Mouse (Mus musculus): Measurements from ENCODE around the gene Atraid. TPM values are rescaled to one million over a fixed set of nuclear protein-coding genes. Genes with fewer than 3 reads are reported as not detected.

The Atraid gene
- polyA plus RNA-seq, 1 experiment from 2014 or later = 200 TPM

DNA sequence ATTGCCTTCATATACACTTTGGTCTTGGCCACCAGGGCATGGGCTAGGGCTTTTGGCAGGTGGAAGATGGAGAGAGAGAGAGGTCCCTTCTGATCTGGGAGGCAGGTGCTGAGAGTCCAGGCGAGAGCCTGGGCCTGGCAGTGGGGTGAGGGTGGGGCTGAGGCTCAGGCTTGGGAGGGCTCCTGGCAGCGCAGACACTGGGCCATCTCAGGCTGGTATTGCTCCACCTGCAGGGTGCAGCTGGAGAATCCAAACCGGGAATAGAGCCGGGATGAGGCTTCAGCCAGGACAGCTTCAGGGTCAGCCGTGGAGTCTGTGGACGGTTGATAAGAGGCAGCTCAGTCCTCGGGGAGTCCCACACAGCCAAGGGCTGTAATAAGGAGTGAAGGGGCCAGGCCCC, 38.5 kb downstream of the Atraid start:
- WGBS = 37% methylated on average over 7 of the region's 7 CpGs
- H3K9ac ChIP-seq (ENCODE audit: low read length) = no peak overlapping the region
- DNase-seq (ENCODE audit: low spot score) = no peak

DNA sequence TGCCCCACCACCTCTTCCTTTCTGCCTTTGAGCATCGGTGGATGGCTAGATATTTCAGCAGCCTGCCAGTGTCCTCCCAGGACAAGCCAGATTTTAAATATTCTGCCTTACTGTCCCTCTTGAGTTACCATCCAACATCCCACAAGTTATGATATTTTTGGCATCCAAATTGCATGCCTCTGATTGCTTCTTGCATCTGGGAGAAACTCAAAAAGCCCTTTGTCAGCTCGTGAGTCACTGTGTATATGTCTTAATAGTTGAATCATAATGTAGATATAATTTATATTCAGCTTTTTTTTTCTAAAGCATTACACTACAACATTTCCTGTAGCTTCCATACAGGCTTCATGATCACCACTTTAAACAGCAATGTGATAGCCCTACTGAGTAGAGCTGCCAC, 39.0 kb downstream of the Atraid start:
- H3K4me1 ChIP-seq (ENCODE audit: control insufficient read depth, insufficient read depth, low read length) = no peaks in the 10 kb centered on the region; the same call in 1 of the 2 replicates
- no peak overlapping the region for H3K4me2 ChIP-seq (ENCODE audit: low read length)
- DNase-seq (ENCODE audit: low spot score) (no peak), ATAC-seq (no peak)
- no peak overlapping the region for H3K4me3 ChIP-seq (ENCODE audit: low read depth, low read length)
- H3K27me3 ChIP-seq (replicated peaks; ENCODE audit: control insufficient read depth, insufficient read depth, low read length) = peaks cover 22% of the 10 kb centered on the region
- H3K9ac ChIP-seq (ENCODE audit: low read length) = no peak overlapping the region
- no peak overlapping the region for H3K27ac ChIP-seq (ENCODE audit: low read depth, low read length)
- H3K36me3 ChIP-seq (ENCODE audit: control insufficient read depth, insufficient read depth, low read length) = no peaks in the 10 kb centered on the region
- no peaks in the 10 kb centered on the region for H3K9me3 ChIP-seq (replicated peaks; ENCODE audit: control insufficient read depth, low read length)
- WGBS = 75% methylated on average over 2 of the region's 2 CpGs

More for the DNA sequence above, 38.5 kb downstream of the Atraid start:
- Histone ChIP-seq H3K4me3 (ENCODE audit: low read depth, low read length) (no peak overlapping the region), H3K9me3 (replicated peaks; ENCODE audit: control insufficient read depth, low read length) (no peaks in the 10 kb centered on the region), H3K4me2 (ENCODE audit: low read length) (no peak overlapping the region), H3K4me1 (ENCODE audit: control insufficient read depth, insufficient read depth, low read length) (no peaks in the 10 kb centered on the region; the same call in 1 of the 2 replicates), H3K27me3 (replicated peaks; ENCODE audit: control insufficient read depth, insufficient read depth, low read length) (peaks cover 17% of the 10 kb centered on the region), H3K27ac (ENCODE audit: low read depth, low read length) (no peak overlapping the region), H3K36me3 (ENCODE audit: control insufficient read depth, insufficient read depth, low read length) (no peaks in the 10 kb centered on the region)
- no peak for ATAC-seq

DNA sequence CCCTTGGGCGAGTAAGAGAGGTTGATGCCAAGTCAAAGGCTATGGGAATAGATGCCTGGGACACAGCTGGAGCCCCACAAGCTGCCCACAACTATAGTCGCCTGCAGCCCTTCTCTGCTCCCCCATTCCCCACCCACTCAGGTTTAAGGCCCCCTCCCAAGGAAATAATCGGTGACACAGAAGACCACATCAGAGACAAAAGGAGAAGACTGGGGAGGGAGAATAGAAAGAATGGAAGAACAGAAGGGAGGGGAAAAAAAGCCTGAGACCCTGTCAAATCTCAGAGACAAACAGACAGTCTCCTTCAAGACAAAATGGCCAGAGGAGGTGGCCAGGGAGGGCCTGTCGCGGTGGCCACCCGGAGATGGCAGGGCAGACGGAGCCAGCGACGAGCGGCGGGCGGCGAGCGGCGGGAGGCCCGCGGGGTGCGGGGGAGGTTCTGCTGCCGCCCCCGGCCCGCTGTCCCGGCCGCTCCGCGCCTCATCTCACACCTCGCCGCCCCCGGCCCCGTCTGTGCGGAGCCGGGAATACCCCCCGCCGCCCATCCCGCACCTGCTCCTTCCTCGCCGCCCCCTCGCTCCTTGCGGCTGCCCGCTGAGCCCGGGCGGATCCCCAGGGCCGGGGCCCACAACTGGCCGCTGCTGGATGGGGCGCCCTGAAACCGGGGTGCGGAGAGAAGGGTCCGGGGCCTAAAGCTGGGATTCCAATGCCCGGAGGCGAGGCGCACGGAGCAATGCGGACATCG, 44.3 kb downstream of the Atraid start:
- Histone ChIP-seq H3K9me3 (replicated peaks; ENCODE audit: control insufficient read depth, low read length) (no peaks in the 10 kb centered on the region), H3K9ac (ENCODE audit: low read length) (peak overlapping the region; percentile 51), H3K27me3 (replicated peaks; ENCODE audit: control insufficient read depth, insufficient read depth, low read length) (peaks cover 72% of the 10 kb centered on the region), H3K27ac (ENCODE audit: low read depth, low read length) (no peak overlapping the region), H3K4me2 (ENCODE audit: low read length) (peak overlapping the region; percentile 62), H3K4me1 (ENCODE audit: control insufficient read depth, insufficient read depth, low read length) (peaks cover 14% of the 10 kb centered on the region; the same call in 1 of the 2 replicates), H3K4me3 (ENCODE audit: low read depth, low read length) (peak overlapping the region; percentile 35), H3K36me3 (ENCODE audit: control insufficient read depth, insufficient read depth, low read length) (no peaks in the 10 kb centered on the region)
- WGBS = 1% methylated on average over 31 of the region's 53 CpGs
- no peak for DNase-seq (ENCODE audit: low spot score)
- no peak for ATAC-seq

DNA sequence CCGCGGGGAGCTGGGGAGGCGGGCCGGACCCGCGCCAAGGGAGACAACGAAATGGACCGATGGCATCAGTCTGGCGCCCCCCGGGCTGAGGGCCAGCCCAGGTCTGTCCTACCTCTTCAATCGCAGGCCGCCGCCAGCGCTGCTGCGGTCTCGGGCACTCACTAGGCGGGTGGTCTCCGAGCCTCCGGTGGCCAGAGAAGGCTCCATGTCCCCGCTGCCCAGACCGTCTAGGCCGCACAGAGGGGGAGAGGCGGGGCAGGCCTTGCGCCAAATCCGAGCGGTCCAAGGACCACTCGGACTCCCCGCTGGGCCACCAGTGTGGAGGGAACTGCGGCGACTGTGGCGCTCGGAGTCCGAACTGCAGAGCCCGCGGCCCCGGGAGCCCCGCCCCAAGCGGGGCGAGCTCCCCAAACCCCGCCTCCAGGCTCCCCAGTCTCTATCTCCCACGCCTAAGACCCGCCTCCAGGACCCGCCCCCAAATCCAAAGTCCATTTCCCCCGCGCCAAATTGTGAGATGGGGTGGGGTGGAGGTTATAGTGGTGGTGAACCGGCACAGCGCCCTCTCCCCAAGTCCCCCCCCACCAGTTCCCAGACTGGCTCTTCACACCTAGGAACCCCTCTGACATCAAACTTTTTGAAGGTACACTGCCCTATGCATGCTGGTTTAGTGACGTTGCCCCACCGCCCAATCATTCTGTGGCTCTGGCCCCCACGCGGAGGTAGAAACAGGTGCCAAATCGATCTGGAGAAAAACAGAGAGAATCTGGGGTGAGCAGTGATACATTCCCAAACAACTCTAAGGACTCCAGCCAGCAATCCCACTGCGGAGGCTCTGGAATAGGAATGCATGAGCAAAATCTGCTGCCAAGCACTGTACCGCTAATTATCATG, 45.3 kb downstream of the Atraid start:
- 0% methylated on average over 43 of the region's 54 CpGs for WGBS
- Histone ChIP-seq H3K27me3 (replicated peaks; ENCODE audit: control insufficient read depth, insufficient read depth, low read length) (peaks cover 73% of the 10 kb centered on the region), H3K36me3 (ENCODE audit: control insufficient read depth, insufficient read depth, low read length) (no peaks in the 10 kb centered on the region), H3K4me3 (ENCODE audit: low read depth, low read length) (peak overlapping the region; percentile 35), H3K4me1 (ENCODE audit: control insufficient read depth, insufficient read depth, low read length) (peaks cover 14% of the 10 kb centered on the region; the same call in 1 of the 2 replicates), H3K27ac (ENCODE audit: low read depth, low read length) (no peak overlapping the region), H3K4me2 (ENCODE audit: low read length) (peak overlapping the region; percentile 62), H3K9me3 (replicated peaks; ENCODE audit: control insufficient read depth, low read length) (no peaks in the 10 kb centered on the region), H3K9ac (ENCODE audit: low read length) (peak overlapping the region; percentile 51)
- DNase-seq (ENCODE audit: low spot score) (peak; percentile 66), ATAC-seq (peak; percentile 66)

DNA sequence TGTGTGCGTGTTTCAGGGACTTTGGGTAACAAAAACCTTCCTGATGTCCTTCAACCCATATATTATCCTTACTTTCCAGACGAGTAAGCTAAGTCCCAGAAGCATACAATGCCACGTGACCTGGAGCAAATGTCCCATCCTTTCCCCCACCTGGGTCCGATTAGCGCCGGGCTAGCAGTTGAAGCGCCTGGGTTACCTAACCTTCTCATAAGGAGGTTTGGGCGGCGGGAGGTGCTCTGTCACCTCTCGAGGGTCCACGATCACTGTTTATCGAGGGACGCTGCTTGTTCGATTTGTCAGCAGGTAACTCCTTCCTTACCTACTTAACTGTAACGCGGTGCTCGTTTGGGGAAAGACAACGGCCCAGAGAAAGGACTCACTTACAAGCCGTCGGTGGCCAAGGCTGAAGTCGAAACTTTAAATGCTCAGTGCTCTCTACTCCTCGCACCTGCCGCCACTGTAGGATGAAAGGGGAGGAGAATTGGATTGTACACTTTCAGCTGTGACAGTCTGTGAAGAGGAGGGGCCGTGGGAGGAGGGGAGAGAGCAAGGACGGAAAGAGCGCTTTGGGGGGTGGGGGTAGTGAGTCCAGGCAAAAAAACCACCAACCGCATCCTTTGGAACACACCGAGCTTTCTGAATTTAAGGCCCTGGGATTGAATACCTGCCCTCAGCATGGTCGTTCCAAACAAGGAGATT, 46.1 kb downstream of the Atraid start:
- DNase-seq (ENCODE audit: low spot score) (no peak), ATAC-seq (no peak)
- peak overlapping the region; percentile 35; the same call in 1 of the 2 replicates for H3K4me2 ChIP-seq (ENCODE audit: low read length)
- H3K4me3 ChIP-seq (ENCODE audit: low read depth, low read length) = peak overlapping the region; percentile 18; the same call in 1 of the 2 replicates
- no peaks in the 10 kb centered on the region for H3K36me3 ChIP-seq (ENCODE audit: control insufficient read depth, insufficient read depth, low read length)
- 2% methylated on average over 29 of the region's 29 CpGs for WGBS
- H3K27ac ChIP-seq (ENCODE audit: low read depth, low read length) = no peak overlapping the region
- H3K9me3 ChIP-seq (replicated peaks; ENCODE audit: control insufficient read depth, low read length) = no peaks in the 10 kb centered on the region
- H3K4me1 ChIP-seq (ENCODE audit: control insufficient read depth, insufficient read depth, low read length) = peaks cover 14% of the 10 kb centered on the region; the same call in 1 of the 2 replicates
- H3K27me3 ChIP-seq (replicated peaks; ENCODE audit: control insufficient read depth, insufficient read depth, low read length) = peaks cover 73% of the 10 kb centered on the region
- H3K9ac ChIP-seq (ENCODE audit: low read length) = no peak overlapping the region

DNA sequence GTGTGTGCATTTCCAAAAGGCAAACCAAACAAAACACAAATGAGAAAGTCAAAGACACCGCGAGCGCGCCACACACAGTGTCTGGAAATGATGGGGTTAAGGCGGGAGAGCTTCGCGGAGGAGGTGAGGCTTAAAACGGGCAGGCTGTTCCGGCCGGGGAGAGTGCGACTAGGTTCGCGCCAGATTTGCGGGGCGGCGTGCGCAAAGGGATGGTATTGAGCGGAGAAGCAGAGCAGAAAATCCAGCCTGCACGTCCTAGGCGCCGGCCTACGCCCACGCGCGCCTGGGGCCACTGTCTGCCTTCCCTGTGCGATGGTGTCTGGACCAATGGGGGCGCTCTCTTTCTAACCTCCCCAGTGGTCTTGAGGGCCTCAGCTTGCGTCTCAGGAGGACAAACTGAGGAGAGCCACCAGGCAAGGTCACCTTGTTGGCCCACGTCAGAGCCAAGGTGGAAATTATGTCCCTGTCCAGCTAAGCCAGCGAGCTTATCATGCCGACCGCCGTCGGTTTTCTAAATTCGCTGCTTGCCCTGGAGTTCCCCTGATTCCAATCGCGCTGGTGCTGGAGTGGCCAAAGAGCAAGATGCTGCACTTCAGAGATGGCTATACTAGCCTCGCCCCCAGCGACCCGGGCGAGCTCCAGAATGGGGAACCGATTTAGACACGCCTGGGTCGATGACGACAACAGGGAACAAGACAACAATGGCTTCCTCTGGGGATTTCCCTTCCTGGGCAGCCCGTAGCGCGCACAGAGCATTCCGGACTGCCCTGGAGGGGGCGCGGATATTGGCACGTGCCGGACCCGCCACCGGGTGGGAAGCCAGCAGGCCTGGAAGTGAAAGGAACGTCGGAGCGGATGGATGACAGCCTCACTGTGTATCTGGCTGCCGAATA, 46.9 kb downstream of the Atraid start:
- no peaks in the 10 kb centered on the region for H3K36me3 ChIP-seq (ENCODE audit: control insufficient read depth, insufficient read depth, low read length)
- DNase-seq (ENCODE audit: low spot score) (no peak), ATAC-seq (no peak)
- no peak overlapping the region for H3K9ac ChIP-seq (ENCODE audit: low read length)
- no peaks in the 10 kb centered on the region for H3K9me3 ChIP-seq (replicated peaks; ENCODE audit: control insufficient read depth, low read length)
- H3K4me1 ChIP-seq (ENCODE audit: control insufficient read depth, insufficient read depth, low read length) = peaks cover 14% of the 10 kb centered on the region; the same call in 1 of the 2 replicates
- H3K27me3 ChIP-seq (replicated peaks; ENCODE audit: control insufficient read depth, insufficient read depth, low read length) = peaks cover 71% of the 10 kb centered on the region
- peak overlapping the region; percentile 35 for H3K4me2 ChIP-seq (ENCODE audit: low read length)
- no peak overlapping the region for H3K27ac ChIP-seq (ENCODE audit: low read depth, low read length)
- under 1% methylated on average over 59 of the region's 59 CpGs for WGBS
- peak overlapping the region; percentile 18 for H3K4me3 ChIP-seq (ENCODE audit: low read depth, low read length)

DNA sequence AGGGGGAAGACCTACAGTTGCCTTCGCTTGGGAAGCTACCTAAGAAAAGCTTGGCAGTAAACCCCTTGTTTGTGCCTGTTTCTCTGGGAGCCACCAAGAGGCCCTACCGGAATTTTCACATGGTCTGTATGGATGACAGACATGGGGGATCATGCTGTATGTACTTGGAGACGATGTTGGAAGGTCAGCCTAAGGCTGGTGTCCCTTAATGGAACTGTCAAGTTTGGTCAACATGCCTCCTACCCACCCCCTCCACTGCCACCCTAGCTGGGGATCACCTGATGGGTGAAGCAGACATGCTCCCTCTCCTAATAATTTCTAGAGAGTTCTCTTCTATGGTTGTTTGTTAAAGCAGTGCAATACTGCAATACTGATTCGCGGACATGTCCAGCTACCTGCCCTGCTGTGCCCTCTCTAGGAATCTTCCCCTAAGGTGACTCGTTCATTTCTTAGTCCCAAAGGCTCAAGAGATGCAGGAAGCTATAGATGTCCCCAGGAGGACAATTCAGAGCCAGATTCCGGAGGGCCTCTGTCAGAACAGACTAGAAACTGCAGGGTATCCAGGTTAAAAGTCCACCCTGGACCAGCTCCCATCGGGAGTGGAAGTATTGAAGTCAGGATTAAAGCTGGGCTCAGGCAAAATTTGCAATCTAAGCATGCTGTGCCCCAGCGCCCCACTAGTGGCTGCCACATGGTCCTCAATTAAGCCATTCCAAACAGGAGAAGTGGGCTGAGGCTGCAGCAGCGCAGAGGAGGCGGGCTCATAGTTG, 47.8 kb downstream of the Atraid start:
- 16% methylated on average over 11 of the region's 11 CpGs for WGBS
- DNase-seq (ENCODE audit: low spot score) (no peak), ATAC-seq (no peak)
- peaks cover 62% of the 10 kb centered on the region for H3K27me3 ChIP-seq (replicated peaks; ENCODE audit: control insufficient read depth, insufficient read depth, low read length)
- H3K9ac ChIP-seq (ENCODE audit: low read length) = no peak overlapping the region
- peak overlapping the region; percentile 18 for H3K4me3 ChIP-seq (ENCODE audit: low read depth, low read length)
- no peaks in the 10 kb centered on the region for H3K36me3 ChIP-seq (ENCODE audit: control insufficient read depth, insufficient read depth, low read length)
- H3K4me1 ChIP-seq (ENCODE audit: control insufficient read depth, insufficient read depth, low read length) = peaks cover 14% of the 10 kb centered on the region; the same call in 1 of the 2 replicates
- peak overlapping the region; percentile 35; the same call in 1 of the 2 replicates for H3K4me2 ChIP-seq (ENCODE audit: low read length)
- no peaks in the 10 kb centered on the region for H3K9me3 ChIP-seq (replicated peaks; ENCODE audit: control insufficient read depth, low read length)
- H3K27ac ChIP-seq (ENCODE audit: low read depth, low read length) = no peak overlapping the region
